ENCODE assay signal across 7 mouse cellular contexts in the genomic region with DNA sequence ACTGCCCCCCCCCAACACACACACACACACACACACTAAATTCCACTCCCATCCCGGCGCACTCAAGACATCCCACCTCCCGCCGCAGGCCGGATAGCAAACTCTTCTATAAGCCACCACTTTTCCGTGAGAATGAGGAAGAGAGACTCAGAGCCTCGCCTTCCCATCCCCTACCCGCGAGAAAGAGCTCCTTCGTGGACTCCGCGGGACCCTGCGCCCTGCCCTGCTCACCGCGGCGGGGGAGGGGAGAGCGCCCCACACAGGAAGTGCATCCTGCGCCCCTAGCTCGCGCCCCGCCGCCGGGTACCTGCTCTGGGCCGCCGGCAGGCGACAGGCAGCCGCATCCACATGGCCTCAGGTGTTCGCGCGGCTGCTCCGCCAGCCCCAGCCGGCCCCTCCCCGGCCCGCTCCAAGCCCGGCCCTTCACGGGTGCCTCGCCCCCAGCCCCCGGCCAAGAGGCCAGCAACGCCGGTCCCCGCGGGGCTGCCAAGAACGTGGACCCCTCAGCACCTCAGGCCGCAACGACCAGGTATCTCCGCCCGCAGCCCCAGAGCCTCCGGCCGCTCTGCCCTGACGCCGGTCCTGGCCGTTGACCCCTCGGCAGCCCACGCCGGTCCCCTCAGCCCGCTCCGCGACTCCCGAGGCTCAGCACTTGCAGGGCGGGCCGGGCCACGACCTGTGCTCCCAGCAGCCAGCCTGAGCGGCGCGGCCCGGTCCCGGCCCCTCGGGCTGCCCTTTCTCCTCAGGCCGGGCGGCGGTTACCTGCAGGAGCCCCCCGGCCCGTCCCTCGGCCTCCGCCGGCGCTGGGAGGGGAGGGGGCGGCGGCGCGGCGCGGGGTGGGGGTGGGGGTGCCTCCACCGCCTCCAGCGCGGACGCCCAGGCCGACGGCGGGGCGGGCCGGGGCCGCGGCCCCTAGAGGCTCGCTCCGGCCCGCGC.
DNase-seq lines count a peak whose midpoint lies in the region; ATAC-seq and TF ChIP-seq lines count a peak whose summit lies in the region.

No protein-coding gene starts in this region.

- WGBS in hindbrain, embryonic 11.5 days: under 1% methylated on average over 55 of the region's 98 CpGs
- under 1% methylated on average over 64 of the region's 98 CpGs for WGBS in limb, embryonic 15.5 days
- under 1% methylated on average over 79 of the region's 98 CpGs for WGBS in midbrain, embryonic 14.5 days

- ATAC-seq in hindbrain, embryonic 11.5 days (ENCODE audit: low FRiP score): peak; percentile 75
- peak; percentile 76 for ATAC-seq in limb, embryonic 15.5 days (ENCODE audit: insufficient number of reproducible peaks, low FRiP score, low TSS enrichment, low read depth)
- ATAC-seq in midbrain, embryonic 14.5 days (ENCODE audit: low FRiP score, low TSS enrichment): peak; percentile 44

- no peak; the same call in 1 of the 2 replicates for TF ChIP-seq POLR2A in testis, adult 2 months (IDR thresholded peaks at IDR 0.05; ENCODE audit: control insufficient read depth, low read depth, low read length)

- peak overlapping the region; percentile 97 for H3K9ac ChIP-seq in ES-E14 (ENCODE audit: insufficient read depth, low read depth, low read length, poor library complexity, severe bottlenecking)
- peak overlapping the region; percentile 92 for H3K9ac ChIP-seq in hindbrain, embryonic 11.5 days (ENCODE audit: low read depth, low read length)
- H3K9ac ChIP-seq in limb, embryonic 15.5 days: peak overlapping the region; percentile 89
- peak overlapping the region; percentile 92 for H3K9ac ChIP-seq in midbrain, embryonic 14.5 days (replicated peaks; ENCODE audit: low read length)

- no peaks in the 10 kb centered on the region for H3K9me3 ChIP-seq in ES-E14 (ENCODE audit: control insufficient read depth, insufficient read depth, low read depth, low read length)
- no peaks in the 10 kb centered on the region for H3K9me3 ChIP-seq in erythroblast, embryonic 14.5 days (ENCODE audit: control insufficient read depth, low read length)
- H3K9me3 ChIP-seq in hindbrain, embryonic 11.5 days (ENCODE audit: control insufficient read depth, low read length): no peaks in the 10 kb centered on the region
- H3K9me3 ChIP-seq in limb, embryonic 15.5 days: no peaks in the 10 kb centered on the region
- H3K9me3 ChIP-seq in midbrain, embryonic 14.5 days (ENCODE audit: control insufficient read depth, low read length): no peaks in the 10 kb centered on the region

- H3K36me3 ChIP-seq in ES-E14 (ENCODE audit: control insufficient read depth, insufficient read depth, low read length, poor library complexity, severe bottlenecking): no peaks in the 10 kb centered on the region
- H3K36me3 ChIP-seq in erythroblast, embryonic 14.5 days (ENCODE audit: control insufficient read depth): peaks cover under 1% of the 10 kb centered on the region
- H3K36me3 ChIP-seq in hindbrain, embryonic 11.5 days (ENCODE audit: control insufficient read depth, insufficient read depth, low read length): no peaks in the 10 kb centered on the region
- no peaks in the 10 kb centered on the region for H3K36me3 ChIP-seq in limb, embryonic 15.5 days
- H3K36me3 ChIP-seq in midbrain, embryonic 14.5 days (ENCODE audit: control insufficient read depth, insufficient read depth, low read length): no peaks in the 10 kb centered on the region
- H3K36me3 ChIP-seq in testis, adult 2 months (ENCODE audit: control insufficient read depth, insufficient read depth, low read length): no peaks in the 10 kb centered on the region

- H3K4me2 ChIP-seq in hindbrain, embryonic 11.5 days (replicated peaks; ENCODE audit: low read depth, low read length): peak overlapping the region; percentile 92
- H3K4me2 ChIP-seq in limb, embryonic 15.5 days: peak overlapping the region; percentile 95
- peak overlapping the region; percentile 93 for H3K4me2 ChIP-seq in midbrain, embryonic 14.5 days (ENCODE audit: low read length)

- DNase-seq in ES-E14 (ENCODE audit: low read depth, low spot score): peak; percentile 33
- DNase-seq in adrenal gland, postnatal 36 days: peak; percentile 38 to 64
- DNase-seq in hindbrain, embryonic 11.5 days (ENCODE audit: low spot score): peak; percentile 69
- DNase-seq in midbrain, embryonic 14.5 days: peak; percentile 68

- peaks cover 20 to 28% of the 10 kb centered on the region in 2 experiments for H3K4me1 ChIP-seq in ES-E14 (ENCODE audit: control insufficient read depth in 2 of 2, insufficient read depth in 2 of 2, low read length in 2 of 2, poor library complexity in 1 of 2)
- H3K4me1 ChIP-seq in erythroblast, embryonic 14.5 days (ENCODE audit: control insufficient read depth): peaks cover 38% of the 10 kb centered on the region
- H3K4me1 ChIP-seq in hindbrain, embryonic 11.5 days (replicated peaks; ENCODE audit: control insufficient read depth, insufficient read depth, low read length): peaks cover 18% of the 10 kb centered on the region
- H3K4me1 ChIP-seq in limb, embryonic 15.5 days: peaks cover 36% of the 10 kb centered on the region
- H3K4me1 ChIP-seq in midbrain, embryonic 14.5 days (ENCODE audit: control insufficient read depth, insufficient read depth, low read length): peaks cover 50% of the 10 kb centered on the region
- peaks cover 11% of the 10 kb centered on the region for H3K4me1 ChIP-seq in testis, adult 2 months (ENCODE audit: control insufficient read depth, insufficient read depth, low read length)

- in situ Hi-C loops in ES-E14 (cut with MboI; ENCODE audit: low sequenced_read_pairs in 2 of 2, unreplicated experiment in 2 of 2): no loop called here

- H3K27ac ChIP-seq in ES-E14 (ENCODE audit: insufficient read depth, low read depth, low read length, poor library complexity, severe bottlenecking): peak overlapping the region; percentile 81
- peak overlapping the region; percentile 97 for H3K27ac ChIP-seq in hindbrain, embryonic 11.5 days (ENCODE audit: low read depth, low read length)
- H3K27ac ChIP-seq in limb, embryonic 15.5 days: peak overlapping the region; percentile 92
- peak overlapping the region; percentile 94 for H3K27ac ChIP-seq in midbrain, embryonic 14.5 days (replicated peaks; ENCODE audit: low read depth, low read length)
- H3K27ac ChIP-seq in testis, adult 2 months (ENCODE audit: control insufficient read depth, insufficient read depth, low read depth, low read length): peak overlapping the region; percentile 79

- H3K4me3 ChIP-seq in ES-E14 (ENCODE audit: insufficient read depth in 1 of 2, low read depth in 1 of 2, low read length in 2 of 2, poor library complexity in 1 of 2, severe bottlenecking in 1 of 2): peak overlapping the region; percentile 93 to 99
- H3K4me3 ChIP-seq in erythroblast, embryonic 14.5 days (replicated peaks): peak overlapping the region; percentile 99
- peak overlapping the region; percentile 99 for H3K4me3 ChIP-seq in hindbrain, embryonic 11.5 days (ENCODE audit: low read depth, low read length)
- H3K4me3 ChIP-seq in limb, embryonic 15.5 days: peak overlapping the region; percentile 97
- peak overlapping the region; percentile 95 for H3K4me3 ChIP-seq in midbrain, embryonic 14.5 days (replicated peaks; ENCODE audit: low read depth, low read length)
- H3K4me3 ChIP-seq in testis, adult 2 months (ENCODE audit: control insufficient read depth, low read depth, low read length): peak overlapping the region; percentile 87

- no peak for TF ChIP-seq CTCF in testis, adult 2 months (IDR thresholded peaks at IDR 0.05; ENCODE audit: control insufficient read depth, insufficient read depth, insufficient replicate concordance, low read depth, low read length)

- no peaks in the 10 kb centered on the region for H3K27me3 ChIP-seq in erythroblast, embryonic 14.5 days (ENCODE audit: control insufficient read depth)
- H3K27me3 ChIP-seq in hindbrain, embryonic 11.5 days (ENCODE audit: control insufficient read depth, insufficient read depth, low read length): peaks cover 3% of the 10 kb centered on the region; the same call in 1 of the 2 replicates
- no peaks in the 10 kb centered on the region for H3K27me3 ChIP-seq in limb, embryonic 15.5 days
- H3K27me3 ChIP-seq in midbrain, embryonic 14.5 days (ENCODE audit: control insufficient read depth, insufficient read depth, low read length): no peaks in the 10 kb centered on the region; the same call in 1 of the 2 replicates
- no peaks in the 10 kb centered on the region for H3K27me3 ChIP-seq in testis, adult 2 months (ENCODE audit: control insufficient read depth, insufficient read depth, low read length)

TF ChIP-seq in ES-E14, 5 proteins besides CTCF, POLR2A, EP300 and RAD21:
- TF ChIP-seq ZNF384 (IDR thresholded peaks at IDR 0.05; ENCODE audit: low read depth, low read length): no peak
- no peak for TF ChIP-seq HCFC1 (IDR thresholded peaks at IDR 0.05; ENCODE audit: borderline replicate concordance, insufficient read depth, low read length)
- no peak for TF ChIP-seq MAFK (IDR thresholded peaks at IDR 0.05; ENCODE audit: insufficient read depth, low read depth, low read length)
- TF ChIP-seq ZC3H11A (IDR thresholded peaks at IDR 0.05; ENCODE audit: borderline replicate concordance, low read depth, low read length): no peak
- TF ChIP-seq CHD2 (IDR thresholded peaks at IDR 0.05; ENCODE audit: low read depth, low read length): no peak
TF ChIP-seq in ES-E14: peak in this region for 0.

Comparison
In these comparisons a context has a peak if more than half of its experiments do, and no peak if none do; other contexts are left out.
1. Peak in every context shown above with its lines: DNase-seq, ATAC-seq, H3K4me3 ChIP-seq and H3K27ac ChIP-seq.